Mouse (Mus musculus): ENCODE measurements around the gene Mbd4. TPM values are rescaled to one million over a fixed set of nuclear protein-coding genes. Genes with fewer than 3 reads are reported as not detected.
"Not testable (repeated sequence)": the region's sequence is repeated elsewhere in the genome, so short reads cannot be mapped to it uniquely, and the experiment has no call there.

Gene Mbd4
- polyA plus RNA-seq, 1 experiment from 2014 or later = 22.4 TPM

DNA sequence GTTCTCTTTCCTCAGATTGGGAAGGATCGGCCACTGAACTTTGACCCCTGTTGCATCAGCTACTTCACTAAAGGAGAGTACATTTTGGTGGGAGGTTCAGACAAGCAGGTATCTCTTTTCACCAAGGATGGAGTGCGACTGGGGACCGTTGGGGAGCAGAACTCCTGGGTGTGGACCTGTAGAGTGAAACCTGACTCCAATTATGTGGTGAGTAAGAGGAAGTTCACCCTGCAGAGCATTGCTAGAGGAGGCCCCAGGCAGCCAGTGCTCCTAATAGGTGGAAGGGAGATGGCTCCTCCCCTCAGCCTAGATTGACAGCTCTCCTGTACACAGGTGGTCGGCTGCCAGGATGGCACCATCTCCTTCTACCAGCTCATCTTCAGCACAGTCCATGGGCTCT lies 33.7 kb upstream of the Mbd4 start:
- ATAC-seq (ENCODE audit: low FRiP score) = no peak
- Histone ChIP-seq H3K4me3 (no peak overlapping the region), H3K27ac (no peak overlapping the region), H3K27me3 (no peaks in the 10 kb centered on the region), H3K4me1 (peaks cover 10% of the 10 kb centered on the region), H3K4me2 (replicated peaks) (no peak overlapping the region), H3K9ac (no peak overlapping the region), H3K36me3 (peaks cover 26% of the 10 kb centered on the region), H3K9me3 (replicated peaks) (no peaks in the 10 kb centered on the region; the same call in 1 of the 2 replicates)
- 69% methylated on average over 4 of the region's 4 CpGs for WGBS

DNA sequence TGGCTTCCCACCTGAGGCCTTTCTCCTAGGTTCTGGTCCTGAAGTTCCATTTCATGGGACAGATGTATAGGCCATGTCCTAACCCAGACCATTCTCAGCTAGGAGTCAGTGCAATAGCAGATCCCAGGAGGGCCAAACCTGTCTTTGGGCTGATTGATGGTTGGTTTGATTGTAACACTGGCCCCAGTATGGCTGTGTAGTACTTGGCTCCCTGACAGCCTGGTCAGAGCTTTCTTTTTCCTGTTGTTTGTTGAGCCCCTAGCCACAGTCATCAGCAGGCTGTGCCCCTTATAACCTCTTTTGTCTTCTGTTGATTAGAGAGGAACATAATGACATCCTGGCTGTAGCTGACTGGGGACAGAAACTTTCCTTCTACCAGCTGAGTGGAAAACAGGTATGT lies 30.8 kb upstream of the Mbd4 start:
- ATAC-seq (ENCODE audit: low FRiP score) = no peak
- Histone ChIP-seq H3K4me3 (no peak overlapping the region), H3K4me2 (replicated peaks) (no peak overlapping the region), H3K27me3 (no peaks in the 10 kb centered on the region), H3K4me1 (no peaks in the 10 kb centered on the region), H3K9me3 (replicated peaks) (no peaks in the 10 kb centered on the region; the same call in 1 of the 2 replicates), H3K36me3 (peaks cover 36% of the 10 kb centered on the region), H3K9ac (no peak overlapping the region), H3K27ac (no peak overlapping the region)

- no peak overlapping the region for H3K4me3 ChIP-seq
- H3K9ac ChIP-seq = no peak overlapping the region
- H3K9me3 ChIP-seq (replicated peaks) = no peaks in the 10 kb centered on the region
- no peak for ATAC-seq (ENCODE audit: low FRiP score)
- H3K27me3 ChIP-seq = no peaks in the 10 kb centered on the region
- 93% methylated on average over 8 of the region's 8 CpGs for WGBS
- no peaks in the 10 kb centered on the region for H3K4me1 ChIP-seq
- H3K27ac ChIP-seq = no peak overlapping the region
- peaks cover 35% of the 10 kb centered on the region for H3K36me3 ChIP-seq
- no peak overlapping the region for H3K4me2 ChIP-seq (replicated peaks)
Observed at GRCm38 (mm10) chr6:115880751-115881150, 27.6 kb upstream of the Mbd4 start.

GRCm38 (mm10) chr6:115879736-115880135 lies 26.6 kb upstream of the Mbd4 start:
- no peak overlapping the region for H3K27ac ChIP-seq
- H3K4me1 ChIP-seq = no peaks in the 10 kb centered on the region
- H3K9ac ChIP-seq = no peak overlapping the region
- no peak overlapping the region for H3K4me2 ChIP-seq (replicated peaks)
- H3K36me3 ChIP-seq = peaks cover 40% of the 10 kb centered on the region
- 83% methylated on average over 6 of the region's 6 CpGs for WGBS
- no peaks in the 10 kb centered on the region for H3K9me3 ChIP-seq (replicated peaks)
- no peak overlapping the region for H3K4me3 ChIP-seq
- no peak for ATAC-seq (ENCODE audit: low FRiP score)
- H3K27me3 ChIP-seq = no peaks in the 10 kb centered on the region

GRCm38 (mm10) chr6:115878694-115879093 lies 25.5 kb upstream of the Mbd4 start:
- Histone ChIP-seq H3K27me3 (no peaks in the 10 kb centered on the region), H3K4me1 (no peaks in the 10 kb centered on the region), H3K27ac (no peak overlapping the region), H3K4me3 (no peak overlapping the region), H3K4me2 (replicated peaks) (no peak overlapping the region), H3K36me3 (peaks cover 40% of the 10 kb centered on the region), H3K9ac (no peak overlapping the region), H3K9me3 (replicated peaks) (no peaks in the 10 kb centered on the region)
- ATAC-seq (ENCODE audit: low FRiP score) = no peak
- WGBS = 87% methylated on average over 6 of the region's 6 CpGs

DNA sequence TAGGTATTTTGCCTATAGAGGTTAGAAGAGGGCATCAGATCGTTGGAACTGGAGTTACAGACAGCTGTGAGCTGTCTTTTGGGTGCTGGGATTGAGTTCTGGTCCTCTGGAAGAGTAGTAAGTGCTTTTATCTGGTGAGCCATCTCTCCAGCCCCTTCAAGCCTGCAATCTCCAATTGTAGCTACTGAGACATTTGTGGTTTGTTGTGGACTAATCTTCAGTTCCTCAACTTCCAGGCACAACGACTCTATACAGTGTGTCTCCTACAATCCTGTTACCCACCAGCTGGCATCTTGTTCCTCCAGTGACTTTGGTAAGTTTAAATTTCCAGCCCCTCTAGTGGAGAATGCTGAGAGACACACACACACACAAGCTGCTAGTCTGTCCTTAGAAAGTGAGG lies 24.1 kb upstream of the Mbd4 start:
- no peaks in the 10 kb centered on the region for H3K9me3 ChIP-seq (replicated peaks)
- H3K27me3 ChIP-seq = no peaks in the 10 kb centered on the region
- 94% methylated on average over 2 of the region's 2 CpGs for WGBS
- no peak overlapping the region for H3K27ac ChIP-seq
- no peak overlapping the region for H3K9ac ChIP-seq
- peaks cover 40% of the 10 kb centered on the region for H3K36me3 ChIP-seq
- no peak for ATAC-seq (ENCODE audit: low FRiP score)
- no peak overlapping the region for H3K4me2 ChIP-seq (replicated peaks)
- no peak overlapping the region for H3K4me3 ChIP-seq
- no peaks in the 10 kb centered on the region for H3K4me1 ChIP-seq

GRCm38 (mm10) chr6:115871318-115871717 lies 18.1 kb upstream of the Mbd4 start:
- no CpG with 5 or more reads among the region's 3 CpGs for WGBS
- H3K4me2 ChIP-seq (replicated peaks); H3K27ac ChIP-seq; H3K9me3 ChIP-seq (replicated peaks); H3K4me3 ChIP-seq; H3K27me3 ChIP-seq; H3K9ac ChIP-seq; H3K36me3 ChIP-seq; ATAC-seq (ENCODE audit: low FRiP score); H3K4me1 ChIP-seq: not testable (repeated sequence)

DNA sequence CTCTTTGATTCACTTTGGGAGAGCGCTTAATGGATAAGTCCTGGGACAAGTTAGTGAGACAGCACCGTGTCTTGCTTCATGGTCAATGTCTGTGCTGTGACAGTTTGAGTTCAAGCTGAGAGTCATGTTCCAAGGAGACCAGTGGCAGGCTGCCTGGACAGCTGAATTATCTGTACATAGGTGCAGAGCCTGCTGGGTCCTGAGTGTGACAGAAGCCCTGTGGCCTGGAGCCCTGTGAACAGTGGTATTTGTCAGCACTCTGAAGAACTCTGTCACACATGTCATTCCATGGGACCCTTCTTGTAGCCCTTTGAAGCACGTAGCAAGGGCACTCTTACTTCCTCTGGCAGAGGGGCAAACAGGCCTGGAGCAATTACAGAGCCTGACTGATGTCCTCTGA lies 14.0 kb upstream of the Mbd4 start:
- H3K4me1 ChIP-seq; H3K27me3 ChIP-seq; ATAC-seq (ENCODE audit: low FRiP score); H3K4me3 ChIP-seq; H3K9ac ChIP-seq; H3K9me3 ChIP-seq (replicated peaks); H3K27ac ChIP-seq; H3K4me2 ChIP-seq (replicated peaks): not testable (repeated sequence)
- peaks cover 15% of the 10 kb centered on the region; the same call in 1 of the 2 replicates for H3K36me3 ChIP-seq
- WGBS = no CpG with 5 or more reads among the region's 3 CpGs

- no peak overlapping the region for H3K27ac ChIP-seq
- H3K9ac ChIP-seq = no peak overlapping the region
- no peak for ATAC-seq (ENCODE audit: low FRiP score)
- H3K27me3 ChIP-seq = no peaks in the 10 kb centered on the region
- no peaks in the 10 kb centered on the region for H3K9me3 ChIP-seq (replicated peaks)
- WGBS = 94% methylated on average over 4 of the region's 4 CpGs
- H3K4me2 ChIP-seq (replicated peaks) = no peak overlapping the region
- no peak overlapping the region for H3K4me3 ChIP-seq
- H3K36me3 ChIP-seq = peaks cover 15% of the 10 kb centered on the region; the same call in 1 of the 2 replicates
- no peaks in the 10 kb centered on the region for H3K4me1 ChIP-seq
Observed at GRCm38 (mm10) chr6:115865246-115865645, 12.1 kb upstream of the Mbd4 start.

GRCm38 (mm10) chr6:115863340-115863841 lies 10.2 kb upstream of the Mbd4 start:
- Histone ChIP-seq H3K9ac (no peak overlapping the region), H3K36me3 (peaks cover 15% of the 10 kb centered on the region; the same call in 1 of the 2 replicates), H3K9me3 (replicated peaks) (no peaks in the 10 kb centered on the region), H3K4me1 (no peaks in the 10 kb centered on the region), H3K27ac (no peak overlapping the region), H3K27me3 (no peaks in the 10 kb centered on the region), H3K4me2 (replicated peaks) (no peak overlapping the region), H3K4me3 (no peak overlapping the region)
- ATAC-seq (ENCODE audit: low FRiP score) = no peak
- 70% methylated on average over 7 of the region's 7 CpGs for WGBS

DNA sequence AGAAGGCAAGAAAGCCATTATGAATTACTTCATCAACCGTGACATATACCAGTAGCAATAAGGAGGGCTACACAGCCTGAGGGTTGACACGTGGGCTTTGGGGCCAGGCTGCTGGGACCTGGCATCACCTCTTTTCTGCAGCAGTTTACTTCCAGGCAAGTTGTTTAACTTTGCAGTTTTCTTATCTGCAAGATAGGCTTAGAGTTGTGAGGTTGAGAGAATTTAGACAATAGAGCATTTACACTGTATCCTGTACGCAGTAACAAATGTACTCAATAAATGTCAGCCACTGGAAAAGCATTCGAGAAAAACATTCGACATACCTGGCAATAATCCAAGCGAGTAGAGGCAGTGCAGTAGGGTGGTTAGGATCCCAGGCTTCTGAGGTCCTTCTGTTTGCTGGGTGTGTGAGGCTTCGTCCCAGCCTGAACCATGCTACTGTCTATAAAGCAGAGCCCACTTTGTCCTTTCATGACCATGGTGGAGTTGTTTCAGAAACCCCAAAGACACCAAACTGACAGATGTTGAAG lies 6.9 kb upstream of the Mbd4 start:
- Histone ChIP-seq H3K9me3 (replicated peaks) (no peaks in the 10 kb centered on the region), H3K4me1 (peaks cover 4% of the 10 kb centered on the region; the same call in 1 of the 2 replicates), H3K27ac (no peak overlapping the region), H3K4me3 (no peak overlapping the region), H3K36me3 (peaks cover 11% of the 10 kb centered on the region; the same call in 1 of the 2 replicates), H3K9ac (no peak overlapping the region), H3K4me2 (replicated peaks) (no peak overlapping the region), H3K27me3 (no peaks in the 10 kb centered on the region)
- WGBS = 80% methylated on average over 7 of the region's 7 CpGs
- no peak for ATAC-seq (ENCODE audit: low FRiP score)

GRCm38 (mm10) chr6:115859258-115859657 lies 6.1 kb upstream of the Mbd4 start:
- ATAC-seq (ENCODE audit: low FRiP score) = no peak
- no peaks in the 10 kb centered on the region for H3K9me3 ChIP-seq (replicated peaks)
- no peak overlapping the region for H3K4me3 ChIP-seq
- no peak overlapping the region for H3K9ac ChIP-seq
- no peak overlapping the region for H3K27ac ChIP-seq
- 0 out of 2 replicates have a peak, but pooled peaks cover 5% of the 10 kb centered on the region for H3K36me3 ChIP-seq
- WGBS = 65% methylated on average over 4 of the region's 4 CpGs
- H3K4me1 ChIP-seq = peaks cover 4% of the 10 kb centered on the region; the same call in 1 of the 2 replicates
- no peaks in the 10 kb centered on the region for H3K27me3 ChIP-seq
- no peak overlapping the region for H3K4me2 ChIP-seq (replicated peaks)

DNA sequence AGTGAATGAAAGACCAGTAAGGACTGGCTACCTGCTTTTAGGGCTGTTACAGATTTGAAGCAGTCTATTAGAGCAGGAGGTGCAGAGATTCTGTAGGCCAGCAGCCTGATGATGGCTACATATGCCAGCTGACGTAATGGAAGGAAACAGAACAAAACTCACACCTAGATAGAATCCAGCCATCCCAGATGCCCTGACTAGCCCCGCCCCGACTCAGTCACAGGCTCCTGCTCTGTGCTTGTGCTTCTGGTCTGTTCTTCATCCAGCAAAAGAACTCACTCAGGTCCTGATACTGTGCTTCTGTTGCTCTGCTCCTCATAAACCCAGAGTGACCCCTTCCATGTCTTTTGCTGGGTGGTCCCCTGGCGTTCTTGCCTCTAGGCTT lies 3.2 kb upstream of the Mbd4 start:
- Histone ChIP-seq H3K4me3 (no peak overlapping the region), H3K9me3 (replicated peaks) (no peaks in the 10 kb centered on the region), H3K9ac (no peak overlapping the region), H3K4me1 (peaks cover 16% of the 10 kb centered on the region), H3K27ac (no peak overlapping the region), H3K27me3 (no peaks in the 10 kb centered on the region), H3K36me3 (no peaks in the 10 kb centered on the region), H3K4me2 (replicated peaks) (no peak overlapping the region)
- no peak for ATAC-seq (ENCODE audit: low FRiP score)
- 82% methylated on average over 4 of the region's 4 CpGs for WGBS

Data from hindbrain, embryonic 12.5 days (tissue).